Mouse (Mus musculus): ENCODE results near the gene Mkln1. TPM values are rescaled to one million over a fixed set of nuclear protein-coding genes. Genes with fewer than 3 reads are reported as not detected.

Gene Mkln1
- polyA plus RNA-seq, 1 experiment, result 40.1 TPM

DNA sequence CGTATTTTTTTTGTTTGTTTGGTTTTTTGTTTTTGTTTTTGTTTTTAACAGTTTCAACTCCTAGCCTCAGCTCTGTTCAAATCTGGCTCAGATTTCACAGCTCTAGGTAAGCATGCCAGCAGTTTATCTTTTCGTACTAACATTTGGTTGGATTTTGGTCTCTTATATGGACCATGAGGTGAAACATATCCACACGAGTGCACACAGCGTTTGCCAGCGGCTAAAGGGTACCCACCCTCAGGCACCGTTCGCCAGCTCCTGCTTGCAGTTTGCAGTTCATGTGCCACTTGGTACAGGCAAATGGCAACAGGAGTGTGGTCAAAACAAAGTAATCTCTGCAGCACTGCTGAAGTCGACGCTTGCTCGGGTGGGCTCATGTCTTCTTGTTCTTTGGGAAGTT lies 101.3 kb downstream of the Mkln1 start:
- Histone ChIP-seq H3K36me3 (ENCODE audit: control insufficient read depth, insufficient read depth, low read length) (peaks cover 16% of the 10 kb centered on the region; the same call in 1 of the 2 replicates), H3K4me1 (replicated peaks; ENCODE audit: control insufficient read depth, insufficient read depth, low read length) (no peaks in the 10 kb centered on the region), H3K4me3 (ENCODE audit: control insufficient read depth, insufficient read depth, low read length) (no peak overlapping the region), H3K27ac (ENCODE audit: control insufficient read depth, insufficient read depth, low read length) (no peak overlapping the region), H3K27me3 (ENCODE audit: control insufficient read depth, insufficient read depth, low read length) (no peaks in the 10 kb centered on the region)
- no peak for TF ChIP-seq POLR2A (IDR thresholded peaks at IDR 0.05; ENCODE audit: control insufficient read depth, extremely low read depth, insufficient read depth, low read length, poor library complexity)
- no peak for TF ChIP-seq CTCF (IDR thresholded peaks at IDR 0.05; ENCODE audit: borderline replicate concordance, control insufficient read depth, extremely low read depth, insufficient read depth, low read length, poor library complexity)
- no peak for DNase-seq
- 99% methylated on average over 10 of the region's 10 CpGs for WGBS

DNA sequence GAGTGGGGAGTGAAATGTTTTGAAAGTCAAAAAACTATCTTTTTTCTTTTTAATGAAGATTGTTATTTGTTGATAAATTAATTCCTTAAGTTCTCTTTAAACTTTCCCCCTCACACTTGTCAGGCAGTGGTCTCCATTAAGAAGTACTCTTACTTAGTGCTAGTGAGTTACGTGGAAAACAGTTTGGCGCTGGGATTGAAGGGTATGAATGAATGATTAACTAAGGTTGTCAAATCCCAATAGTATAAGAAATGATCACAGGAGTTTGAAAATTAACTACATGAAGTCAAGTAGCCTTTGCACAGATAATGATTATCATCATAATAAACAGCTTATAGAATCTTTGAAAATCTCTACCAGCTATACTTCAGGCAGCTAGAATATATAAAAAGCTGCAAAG lies 101.7 kb downstream of the Mkln1 start:
- WGBS, result 100% methylated on average over 2 of the region's 2 CpGs
- Histone ChIP-seq H3K27me3 (ENCODE audit: control insufficient read depth, insufficient read depth, low read length) (no peaks in the 10 kb centered on the region), H3K4me1 (replicated peaks; ENCODE audit: control insufficient read depth, insufficient read depth, low read length) (no peaks in the 10 kb centered on the region), H3K36me3 (ENCODE audit: control insufficient read depth, insufficient read depth, low read length) (peaks cover 16% of the 10 kb centered on the region; the same call in 1 of the 2 replicates), H3K4me3 (ENCODE audit: control insufficient read depth, insufficient read depth, low read length) (no peak overlapping the region), H3K27ac (ENCODE audit: control insufficient read depth, insufficient read depth, low read length) (no peak overlapping the region)
- no peak for TF ChIP-seq CTCF (IDR thresholded peaks at IDR 0.05; ENCODE audit: borderline replicate concordance, control insufficient read depth, extremely low read depth, insufficient read depth, low read length, poor library complexity)
- TF ChIP-seq POLR2A (IDR thresholded peaks at IDR 0.05; ENCODE audit: control insufficient read depth, extremely low read depth, insufficient read depth, low read length, poor library complexity), result no peak
- no peak for DNase-seq

DNA sequence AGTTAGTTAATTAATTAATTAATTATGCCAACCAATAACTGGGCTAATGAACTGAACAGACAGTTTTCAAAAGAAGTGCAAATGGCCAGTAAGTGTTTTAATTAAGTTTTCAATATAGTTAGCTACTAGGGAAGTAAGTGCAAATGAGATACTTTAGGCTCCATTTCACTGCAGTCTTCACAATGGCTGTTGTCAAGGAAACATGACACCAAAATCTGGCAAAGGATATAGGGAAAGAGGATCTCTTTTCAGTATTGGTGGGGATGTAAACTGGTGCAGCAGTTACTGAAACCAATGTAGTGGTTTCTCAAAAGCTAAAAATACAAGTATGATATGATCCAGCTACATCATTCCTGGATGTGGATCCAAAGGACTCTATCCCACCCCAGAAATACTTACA lies 102.2 kb downstream of the Mkln1 start:
- no peak for TF ChIP-seq CTCF (IDR thresholded peaks at IDR 0.05; ENCODE audit: borderline replicate concordance, control insufficient read depth, extremely low read depth, insufficient read depth, low read length, poor library complexity)
- TF ChIP-seq POLR2A (IDR thresholded peaks at IDR 0.05; ENCODE audit: control insufficient read depth, extremely low read depth, insufficient read depth, low read length, poor library complexity), result no peak
- Histone ChIP-seq H3K36me3 (ENCODE audit: control insufficient read depth, insufficient read depth, low read length) (peaks cover 16% of the 10 kb centered on the region; the same call in 1 of the 2 replicates), H3K4me1 (replicated peaks; ENCODE audit: control insufficient read depth, insufficient read depth, low read length) (no peaks in the 10 kb centered on the region), H3K27ac (ENCODE audit: control insufficient read depth, insufficient read depth, low read length) (no peak overlapping the region), H3K27me3 (ENCODE audit: control insufficient read depth, insufficient read depth, low read length) (no peaks in the 10 kb centered on the region), H3K4me3 (ENCODE audit: control insufficient read depth, insufficient read depth, low read length) (no peak overlapping the region)
- no peak for DNase-seq

DNA sequence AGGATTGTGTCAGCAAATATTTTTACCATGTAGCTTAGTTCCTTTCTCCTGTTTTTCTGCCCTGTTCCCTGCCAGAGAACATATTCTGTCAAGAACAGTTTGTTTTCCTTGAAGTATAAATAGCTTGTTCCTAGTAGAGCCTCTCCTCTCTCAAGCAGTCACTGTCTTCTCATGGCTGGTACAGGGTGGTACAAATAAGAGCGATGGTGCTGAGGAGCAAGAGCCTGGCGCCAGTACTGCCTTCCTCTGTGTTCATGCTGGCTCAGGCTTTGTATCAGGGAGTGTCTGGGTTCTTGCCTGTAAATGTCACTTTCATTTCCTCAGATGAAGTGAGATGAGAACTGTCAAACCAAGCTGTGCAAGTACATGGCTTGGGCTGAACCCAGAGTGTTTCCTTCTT lies 104.1 kb downstream of the Mkln1 start:
- TF ChIP-seq POLR2A (IDR thresholded peaks at IDR 0.05; ENCODE audit: control insufficient read depth, extremely low read depth, insufficient read depth, low read length, poor library complexity), result no peak
- TF ChIP-seq CTCF (IDR thresholded peaks at IDR 0.05; ENCODE audit: borderline replicate concordance, control insufficient read depth, extremely low read depth, insufficient read depth, low read length, poor library complexity), result no peak
- Histone ChIP-seq H3K27ac (ENCODE audit: control insufficient read depth, insufficient read depth, low read length) (no peak overlapping the region), H3K4me1 (replicated peaks; ENCODE audit: control insufficient read depth, insufficient read depth, low read length) (no peaks in the 10 kb centered on the region), H3K4me3 (ENCODE audit: control insufficient read depth, insufficient read depth, low read length) (no peak overlapping the region), H3K27me3 (ENCODE audit: control insufficient read depth, insufficient read depth, low read length) (no peaks in the 10 kb centered on the region), H3K36me3 (ENCODE audit: control insufficient read depth, insufficient read depth, low read length) (0 out of 2 replicates have a peak, but pooled peaks cover 10% of the 10 kb centered on the region)
- DNase-seq, result no peak
- WGBS, result 100% methylated on average over 2 of the region's 2 CpGs

DNA sequence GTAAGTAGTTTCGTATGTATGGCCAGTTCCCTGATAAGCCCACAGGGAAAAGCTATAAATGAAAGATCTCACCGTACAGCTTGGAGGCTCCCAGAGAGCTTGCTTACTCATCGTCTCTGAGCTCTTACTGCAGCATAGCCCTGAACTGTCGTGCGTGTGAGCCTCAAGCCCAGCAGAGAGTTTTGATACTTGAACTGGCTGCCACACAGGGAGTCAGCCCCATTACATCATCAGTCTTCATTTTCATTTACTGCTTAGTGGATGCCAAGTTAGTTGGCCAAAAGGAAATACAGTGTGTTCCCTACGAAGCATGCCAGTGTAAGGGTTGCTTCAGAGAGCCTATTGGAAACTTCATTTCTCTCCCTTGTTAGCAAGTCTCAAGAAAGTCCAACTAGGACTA lies 115.2 kb downstream of the Mkln1 start:
- Histone ChIP-seq H3K4me1 (replicated peaks; ENCODE audit: control insufficient read depth, insufficient read depth, low read length) (no peaks in the 10 kb centered on the region), H3K27ac (ENCODE audit: control insufficient read depth, insufficient read depth, low read length) (no peak overlapping the region), H3K27me3 (ENCODE audit: control insufficient read depth, insufficient read depth, low read length) (no peaks in the 10 kb centered on the region), H3K4me3 (ENCODE audit: control insufficient read depth, insufficient read depth, low read length) (no peak overlapping the region), H3K36me3 (ENCODE audit: control insufficient read depth, insufficient read depth, low read length) (no peaks in the 10 kb centered on the region)
- TF ChIP-seq CTCF (IDR thresholded peaks at IDR 0.05; ENCODE audit: borderline replicate concordance, control insufficient read depth, extremely low read depth, insufficient read depth, low read length, poor library complexity) (no peak), POLR2A (IDR thresholded peaks at IDR 0.05; ENCODE audit: control insufficient read depth, extremely low read depth, insufficient read depth, low read length, poor library complexity) (no peak)
- WGBS, result 96% methylated on average over 6 of the region's 6 CpGs
- no peak for DNase-seq

DNA sequence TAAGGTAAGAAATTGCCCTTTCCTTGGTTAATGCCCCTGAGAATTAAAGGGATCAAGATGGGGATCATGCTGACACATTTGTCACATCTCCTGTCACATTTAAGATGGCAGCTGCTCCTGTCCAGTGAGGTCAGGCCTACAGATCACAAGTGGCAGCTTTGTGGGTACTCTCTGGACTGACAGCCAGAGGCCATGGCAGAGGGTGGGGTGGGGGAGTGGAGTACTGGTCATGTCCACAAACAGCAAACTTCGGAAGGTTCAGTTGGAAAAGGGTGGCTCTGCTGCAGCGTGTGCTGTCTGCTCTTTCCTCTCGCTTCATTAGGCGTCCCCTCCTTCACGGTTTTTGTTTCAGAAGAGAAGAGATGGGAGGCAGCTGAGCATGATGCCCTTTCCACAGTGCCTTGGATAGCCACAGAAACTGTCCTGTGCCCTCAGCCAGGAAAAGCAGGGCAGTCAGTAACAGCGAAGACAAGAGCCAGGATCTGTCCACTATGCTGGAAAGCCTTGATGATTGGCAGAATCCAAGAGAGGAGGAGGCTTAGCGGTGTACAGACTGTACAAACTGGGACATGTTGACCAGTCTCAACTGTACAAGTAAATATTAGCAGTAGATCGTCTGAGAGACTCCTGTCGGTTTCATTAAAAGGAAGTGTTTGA lies 119.3 kb downstream of the Mkln1 start:
- Histone ChIP-seq H3K4me3 (ENCODE audit: control insufficient read depth, insufficient read depth, low read length) (no peak overlapping the region), H3K4me1 (replicated peaks; ENCODE audit: control insufficient read depth, insufficient read depth, low read length) (no peaks in the 10 kb centered on the region), H3K27me3 (ENCODE audit: control insufficient read depth, insufficient read depth, low read length) (no peaks in the 10 kb centered on the region), H3K27ac (ENCODE audit: control insufficient read depth, insufficient read depth, low read length) (no peak overlapping the region), H3K36me3 (ENCODE audit: control insufficient read depth, insufficient read depth, low read length) (no peaks in the 10 kb centered on the region)
- no peak for DNase-seq
- TF ChIP-seq CTCF (IDR thresholded peaks at IDR 0.05; ENCODE audit: borderline replicate concordance, control insufficient read depth, extremely low read depth, insufficient read depth, low read length, poor library complexity) (no peak), POLR2A (IDR thresholded peaks at IDR 0.05; ENCODE audit: control insufficient read depth, extremely low read depth, insufficient read depth, low read length, poor library complexity) (no peak)
- WGBS, result 83% methylated on average over 9 of the region's 9 CpGs

DNA sequence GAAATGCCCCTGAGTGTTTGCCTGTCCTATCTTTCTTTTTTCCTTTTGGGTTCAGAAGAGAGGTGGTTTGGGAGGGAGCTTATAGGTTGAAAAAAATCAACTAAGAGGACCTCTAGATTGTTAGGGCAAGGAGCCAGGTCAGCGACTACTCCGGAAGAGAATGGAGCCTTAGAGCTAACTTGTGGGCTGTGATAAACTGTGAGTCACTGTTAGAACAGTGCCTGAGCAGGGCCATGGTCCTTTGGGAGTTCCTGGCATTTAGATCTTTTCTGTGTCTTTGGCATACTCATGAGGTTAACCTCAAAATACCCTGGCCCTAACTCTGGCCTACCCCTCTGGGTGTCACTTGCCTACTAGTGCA lies 119.8 kb downstream of the Mkln1 start:
- 58% methylated on average over 2 of the region's 2 CpGs for WGBS
- DNase-seq, result no peak
- no peaks in the 10 kb centered on the region for H3K36me3 ChIP-seq (ENCODE audit: control insufficient read depth, insufficient read depth, low read length)
- H3K4me3 ChIP-seq (ENCODE audit: control insufficient read depth, insufficient read depth, low read length), result no peak overlapping the region
- no peaks in the 10 kb centered on the region for H3K27me3 ChIP-seq (ENCODE audit: control insufficient read depth, insufficient read depth, low read length)
- TF ChIP-seq CTCF (IDR thresholded peaks at IDR 0.05; ENCODE audit: borderline replicate concordance, control insufficient read depth, extremely low read depth, insufficient read depth, low read length, poor library complexity) (no peak), POLR2A (IDR thresholded peaks at IDR 0.05; ENCODE audit: control insufficient read depth, extremely low read depth, insufficient read depth, low read length, poor library complexity) (no peak)
- no peak overlapping the region for H3K27ac ChIP-seq (ENCODE audit: control insufficient read depth, insufficient read depth, low read length)
- H3K4me1 ChIP-seq (replicated peaks; ENCODE audit: control insufficient read depth, insufficient read depth, low read length), result no peaks in the 10 kb centered on the region

Data from thymus, adult 2 months (tissue).